Mouse (Mus musculus) heart, postnatal 0 days (tissue): ENCODE measurements around the gene Wdr5b. TPM values are rescaled to one million over a fixed set of nuclear protein-coding genes. Genes with fewer than 3 reads are reported as not detected.
"Not testable (repeated sequence)": the region's sequence is repeated elsewhere in the genome, so short reads cannot be mapped to it uniquely, and the experiment has no call there.

Experiments
- ATAC-seq: fragments of 200-750 bp; cut with Nextera tagmentation; 2 replicates; pipeline ENCODE4 v1.8.0; 2017; ENCODE audit warnings: low read depth, moderate number of reproducible peaks, moderate library complexity; ENCODE audit not compliant: insufficient read depth
- DNase-seq: peaks from one replicate; pipeline ENCODE4 v3.0.0-alpha.2; 2016; ENCODE audit warnings: low spot score
- H3K27ac ChIP-seq: fragments of 300-500 bp; sonication (generic); 2 replicates; pipeline ENCODE4 v1.5.1; 2014; ENCODE audit warnings: low read depth, mild to moderate bottlenecking
- H3K27me3 ChIP-seq: fragments of 300-500 bp; sonication (generic); 2 replicates; pipeline ENCODE4 v1.6.1; 2014; ENCODE audit warnings: low read length, mixed read lengths; ENCODE audit not compliant: control insufficient read depth, insufficient read depth
- H3K36me3 ChIP-seq: fragments of 300-500 bp; sonication (generic); replicated peaks from 2 replicates; pipeline ENCODE4 v1.6.1; 2014; ENCODE audit warnings: low read length, mixed read lengths; ENCODE audit not compliant: control insufficient read depth, insufficient read depth
- H3K4me1 ChIP-seq: fragments of 300-500 bp; sonication (generic); 2 replicates; pipeline ENCODE4 v1.6.1; 2014; ENCODE audit warnings: antibody characterized with exemption; ENCODE audit not compliant: control insufficient read depth, insufficient read depth
- H3K4me2 ChIP-seq: fragments of 300-500 bp; sonication (generic); 2 replicates; pipeline ENCODE4 v1.6.1; 2014; ENCODE audit warnings: low read depth, mild to moderate bottlenecking, low read length, moderate library complexity
- H3K4me3 ChIP-seq: fragments of 300-500 bp; sonication (generic); 2 replicates; pipeline ENCODE4 v1.5.1; 2014; ENCODE audit warnings: low read depth, low read length
- H3K9ac ChIP-seq: fragments of 300-500 bp; sonication (generic); replicated peaks from 2 replicates; pipeline ENCODE4 v1.6.1; 2014; ENCODE audit warnings: low read depth, low read length, mixed read lengths
- H3K9me3 ChIP-seq: fragments of 300-500 bp; sonication (generic); replicated peaks from 2 replicates; pipeline ENCODE4 v1.6.1; 2016; ENCODE audit warnings: low read length; ENCODE audit not compliant: control insufficient read depth
- CTCF ChIP-seq: IDR thresholded peaks from 2 replicates; pipeline ENCODE4 v1.5.1; 2016; ENCODE audit warnings: antibody characterized with exemption, control low read depth, low read depth
- EP300 ChIP-seq: IDR thresholded peaks from 2 replicates; pipeline ENCODE4 v1.6.1; 2016; ENCODE audit warnings: antibody characterized with exemption, low read depth
- WGBS: fragments of 180-500 bp; shearing (Covaris S2); extraction: QIAGEN DNeasy Blood & Tissue Kit; methylation state at CpG from one replicate; pipeline ENCODE4 v1.1.7; 2014; 5-methylcytosine and 5-hydroxymethylcytosine counted together
- polyA plus RNA-seq: library from polyadenylated mRNA; unstranded; fragments of >200 nt; fragmentation: Nextera tagmentation; extraction: Ambion mirVana; gene quantifications from 2 replicates; pipeline ENCODE4 v1.2.1, GENCODE M21; 2015
- total RNA-seq: library from RNA; depleted of rRNA; stranded (reverse); fragments of >200 nt; gene quantifications from 2 replicates; pipeline ENCODE4 v1.2.3, GENCODE M21; 2014; ENCODE audit warnings: low replicate concordance; rRNA removed

The Wdr5b gene
- total RNA-seq (5.4 and 7.8 TPM in 2 replicates), polyA plus RNA-seq (5.8 and 6.8 TPM in 2 replicates)

GRCm38 (mm10) chr16:36040640-36041624 lies at the start of gene Wdr5b:
Gene Wdr5b (plus strand): TSS chr16:36041190.
- peak within 1 kb of the TSS; percentile 83 for H3K4me2 ChIP-seq
- no peak for TF ChIP-seq EP300
- TF ChIP-seq CTCF: no peak
- WGBS: 1% methylated on average over 39 of the region's 39 CpGs
- DNase-seq: peak; percentile 99
- H3K27ac ChIP-seq: peak within 1 kb of the TSS; percentile 94
- no peaks in the 10 kb centered on the region for H3K9me3 ChIP-seq
- peak; percentile 93 for ATAC-seq
- H3K4me1 ChIP-seq: peaks cover 14% of the 10 kb centered on the region
- H3K4me3 ChIP-seq: peak within 1 kb of the TSS; percentile 87
- no peaks in the 10 kb centered on the region for H3K27me3 ChIP-seq
- H3K9ac ChIP-seq: peak within 1 kb of the TSS; percentile 87
- H3K36me3 ChIP-seq: peaks cover 32% of the 10 kb centered on the region

DNA sequence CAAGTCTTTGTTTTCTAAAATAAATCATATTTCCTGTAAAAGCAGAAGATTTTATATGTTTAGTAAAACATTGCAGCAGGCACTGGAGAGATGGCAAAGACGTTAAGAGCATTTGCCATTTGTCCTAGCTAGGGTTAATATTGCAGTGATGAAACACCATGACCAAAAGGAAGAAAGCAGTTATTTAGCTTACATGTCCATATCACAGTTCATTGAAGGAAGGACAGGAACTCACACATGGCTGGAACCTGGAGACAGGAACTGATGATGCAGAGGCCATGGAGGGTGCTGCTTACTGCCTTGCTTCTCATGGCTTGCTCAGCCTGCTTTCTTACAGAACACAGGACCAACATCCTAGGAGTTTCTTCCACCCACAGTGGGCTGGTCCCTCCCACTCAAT lies 48.6 kb upstream of the Wdr5b start:
- no peak for ATAC-seq
- TF ChIP-seq EP300 (no peak), CTCF (no peak)
- no peak overlapping the region for H3K9ac ChIP-seq
- no peaks in the 10 kb centered on the region for H3K36me3 ChIP-seq
- no peak overlapping the region for H3K27ac ChIP-seq
- no peaks in the 10 kb centered on the region for H3K27me3 ChIP-seq
- WGBS: 62% methylated on average over 1 of the region's 1 CpGs
- H3K4me2 ChIP-seq: no peak overlapping the region
- no peak overlapping the region for H3K4me3 ChIP-seq
- no peaks in the 10 kb centered on the region; the same call in 1 of the 2 replicates for H3K4me1 ChIP-seq
- no peak for DNase-seq
- H3K9me3 ChIP-seq: no peaks in the 10 kb centered on the region

- no peak for DNase-seq
- H3K4me1 ChIP-seq: no peaks in the 10 kb centered on the region; the same call in 1 of the 2 replicates
- TF ChIP-seq CTCF (no peak), EP300 (no peak)
- H3K27me3 ChIP-seq: no peaks in the 10 kb centered on the region
- no peak overlapping the region for H3K27ac ChIP-seq
- no peak overlapping the region for H3K4me3 ChIP-seq
- H3K9ac ChIP-seq: no peak overlapping the region
- no peak for ATAC-seq
- 92% methylated on average over 3 of the region's 3 CpGs for WGBS
- H3K9me3 ChIP-seq: no peaks in the 10 kb centered on the region
- H3K4me2 ChIP-seq: no peak overlapping the region
- no peaks in the 10 kb centered on the region for H3K36me3 ChIP-seq
These were observed 47.7 kb upstream of the Wdr5b start for GRCm38 (mm10) chr16:35993316-35993715.

DNA sequence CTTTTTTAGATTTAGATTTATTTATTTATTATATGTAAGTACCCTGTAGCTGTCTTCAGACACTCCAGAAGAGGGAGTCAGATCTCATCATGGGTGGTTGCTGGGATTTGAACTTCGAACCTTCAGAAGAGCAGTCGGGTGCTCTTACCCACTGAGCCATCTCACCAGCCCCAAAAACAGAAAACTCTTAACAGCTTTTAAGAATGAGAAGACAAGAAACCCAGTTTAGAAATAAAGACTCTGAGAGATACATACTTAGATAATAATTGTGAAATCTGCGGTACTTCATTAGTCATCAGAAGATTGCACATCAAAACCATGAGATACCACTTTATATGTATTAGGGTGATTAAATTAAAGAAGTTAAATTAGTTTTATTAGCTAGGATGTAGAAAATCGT lies 42.1 kb upstream of the Wdr5b start:
- not testable (repeated sequence) for H3K27me3 ChIP-seq, H3K9me3 ChIP-seq, H3K4me2 ChIP-seq, ATAC-seq, H3K9ac ChIP-seq, DNase-seq, H3K4me3 ChIP-seq, H3K27ac ChIP-seq, H3K4me1 ChIP-seq
- WGBS: 91% methylated on average over 4 of the region's 4 CpGs
- peaks cover 26% of the 10 kb centered on the region for H3K36me3 ChIP-seq

- Histone ChIP-seq H3K9ac (no peak overlapping the region), H3K27me3 (no peaks in the 10 kb centered on the region), H3K4me3 (no peak overlapping the region), H3K4me2 (no peak overlapping the region), H3K4me1 (no peaks in the 10 kb centered on the region), H3K36me3 (peaks cover 35% of the 10 kb centered on the region), H3K27ac (no peak overlapping the region), H3K9me3 (no peaks in the 10 kb centered on the region)
- WGBS: 96% methylated on average over 3 of the region's 3 CpGs
- TF ChIP-seq EP300 (no peak), CTCF (no peak)
- ATAC-seq (no peak), DNase-seq (no peak)
These were observed 32.6 kb upstream of the Wdr5b start for GRCm38 (mm10) chr16:36008396-36008795.
